Mouse (Mus musculus): ENCODE results near the gene Slc22a14.

GRCm38 (mm10) chr9:119324130-119324529 is 41.2 kb downstream of the Slc22a14 start:
- TF ChIP-seq CTCF (IDR thresholded peaks at IDR 0.05; ENCODE audit: borderline replicate concordance, insufficient read depth, low read depth, low read length) (no peak), POLR2A (IDR thresholded peaks at IDR 0.05; ENCODE audit: borderline replicate concordance, insufficient read depth, low read length) (no peak)

Data from cerebellum, adult 2 months (tissue).